Mouse (Mus musculus): ENCODE data around the gene Tspan32. TPM values are rescaled to one million over a fixed set of nuclear protein-coding genes. Genes with fewer than 3 reads are reported as not detected.

Gene Tspan32
- total and polyA plus RNA-seq, 2 experiments from 2014 or later: 0.16 to 0.40 TPM

GRCm38 (mm10) chr7:142968809-142969511, 35.9 kb upstream of the Tspan32 start, which contains the start of gene Ascl2:
Ascl2 (minus strand) TSS chr7:142969264.
- Histone ChIP-seq H3K4me3 (ENCODE audit: low read length) (peak within 1 kb of the TSS; percentile 44), H3K4me1 (ENCODE audit: insufficient read depth, low read length) (no peaks in the 10 kb centered on the region; the same call in 1 of the 2 replicates), H3K27ac (no peak within 1 kb of the TSS), H3K9me3 (ENCODE audit: low read length) (no peaks in the 10 kb centered on the region), H3K9ac (replicated peaks; ENCODE audit: low read length) (0 out of 2 replicates have a peak within 1 kb of the TSS, but pooled peaks have one; percentile 13), H3K4me2 (ENCODE audit: low read depth, low read length) (peak within 1 kb of the TSS; percentile 83), H3K36me3 (ENCODE audit: insufficient read depth, low read length) (no peaks in the 10 kb centered on the region), H3K27me3 (ENCODE audit: insufficient read depth, low read length) (peaks cover 46% of the 10 kb centered on the region)
- no peak for TF ChIP-seq CTCF (IDR thresholded peaks at IDR 0.05; ENCODE audit: low read depth)
- WGBS: 1% methylated on average over 51 of the region's 51 CpGs
- ATAC-seq (peak; percentile 51), DNase-seq (ENCODE audit: low spot score) (peak; percentile 59)

- no peak overlapping the region for H3K4me2 ChIP-seq (ENCODE audit: low read depth, low read length)
- TF ChIP-seq CTCF (IDR thresholded peaks at IDR 0.05; ENCODE audit: low read depth): no peak
- H3K36me3 ChIP-seq (ENCODE audit: insufficient read depth, low read length): no peaks in the 10 kb centered on the region
- no peak overlapping the region for H3K4me3 ChIP-seq (ENCODE audit: low read length)
- ATAC-seq: no peak
- no peak for DNase-seq (ENCODE audit: low spot score)
- H3K27ac ChIP-seq: no peak overlapping the region
- no peaks in the 10 kb centered on the region for H3K9me3 ChIP-seq (ENCODE audit: low read length)
- 78% methylated on average over 4 of the region's 4 CpGs for WGBS
- H3K9ac ChIP-seq (replicated peaks; ENCODE audit: low read length): no peak overlapping the region
- no peaks in the 10 kb centered on the region for H3K4me1 ChIP-seq (ENCODE audit: insufficient read depth, low read length)
- H3K27me3 ChIP-seq (ENCODE audit: insufficient read depth, low read length): no peaks in the 10 kb centered on the region
These were observed 22.9 kb upstream of the Tspan32 start for GRCm38 (mm10) chr7:142981908-142982307.

- 96% methylated on average over 4 of the region's 4 CpGs for WGBS
- Histone ChIP-seq H3K4me1 (ENCODE audit: insufficient read depth, low read length) (no peaks in the 10 kb centered on the region), H3K4me2 (ENCODE audit: low read depth, low read length) (no peak overlapping the region), H3K9me3 (ENCODE audit: low read length) (no peaks in the 10 kb centered on the region), H3K27me3 (ENCODE audit: insufficient read depth, low read length) (no peaks in the 10 kb centered on the region), H3K27ac (no peak overlapping the region), H3K9ac (replicated peaks; ENCODE audit: low read length) (no peak overlapping the region), H3K4me3 (ENCODE audit: low read length) (no peak overlapping the region), H3K36me3 (ENCODE audit: insufficient read depth, low read length) (no peaks in the 10 kb centered on the region)
- TF ChIP-seq CTCF (IDR thresholded peaks at IDR 0.05; ENCODE audit: low read depth): no peak
- ATAC-seq (no peak), DNase-seq (ENCODE audit: low spot score) (no peak)
These were observed 19.7 kb upstream of the Tspan32 start for GRCm38 (mm10) chr7:142985146-142985545.

- Histone ChIP-seq H3K4me1 (ENCODE audit: insufficient read depth, low read length) (no peaks in the 10 kb centered on the region), H3K4me2 (ENCODE audit: low read depth, low read length) (no peak overlapping the region), H3K9me3 (ENCODE audit: low read length) (no peaks in the 10 kb centered on the region), H3K4me3 (ENCODE audit: low read length) (no peak overlapping the region), H3K27me3 (ENCODE audit: insufficient read depth, low read length) (no peaks in the 10 kb centered on the region), H3K9ac (replicated peaks; ENCODE audit: low read length) (no peak overlapping the region), H3K27ac (no peak overlapping the region), H3K36me3 (ENCODE audit: insufficient read depth, low read length) (no peaks in the 10 kb centered on the region)
- DNase-seq (ENCODE audit: low spot score) (no peak), ATAC-seq (no peak)
- 91% methylated on average over 3 of the region's 3 CpGs for WGBS
- TF ChIP-seq CTCF (IDR thresholded peaks at IDR 0.05; ENCODE audit: low read depth): no peak
These were observed 17.1 kb upstream of the Tspan32 start for GRCm38 (mm10) chr7:142987718-142988117.

GRCm38 (mm10) chr7:142995004-142995403, 9.8 kb upstream of the Tspan32 start:
- H3K36me3 ChIP-seq (ENCODE audit: insufficient read depth, low read length): no peaks in the 10 kb centered on the region
- no peak overlapping the region for H3K4me2 ChIP-seq (ENCODE audit: low read depth, low read length)
- H3K4me1 ChIP-seq (ENCODE audit: insufficient read depth, low read length): no peaks in the 10 kb centered on the region
- no peak for DNase-seq (ENCODE audit: low spot score)
- no peak for TF ChIP-seq CTCF (IDR thresholded peaks at IDR 0.05; ENCODE audit: low read depth)
- H3K9ac ChIP-seq (replicated peaks; ENCODE audit: low read length): no peak overlapping the region
- no peak overlapping the region for H3K4me3 ChIP-seq (ENCODE audit: low read length)
- H3K27me3 ChIP-seq (ENCODE audit: insufficient read depth, low read length): no peaks in the 10 kb centered on the region
- no peak overlapping the region for H3K27ac ChIP-seq
- no peaks in the 10 kb centered on the region for H3K9me3 ChIP-seq (ENCODE audit: low read length)
- no peak for ATAC-seq

- Histone ChIP-seq H3K9ac (replicated peaks; ENCODE audit: low read length) (no peak overlapping the region), H3K4me3 (ENCODE audit: low read length) (no peak overlapping the region), H3K9me3 (ENCODE audit: low read length) (no peaks in the 10 kb centered on the region), H3K4me1 (ENCODE audit: insufficient read depth, low read length) (no peaks in the 10 kb centered on the region), H3K27ac (no peak overlapping the region), H3K27me3 (ENCODE audit: insufficient read depth, low read length) (no peaks in the 10 kb centered on the region), H3K36me3 (ENCODE audit: insufficient read depth, low read length) (no peaks in the 10 kb centered on the region), H3K4me2 (ENCODE audit: low read depth, low read length) (no peak overlapping the region)
- 70% methylated on average over 3 of the region's 3 CpGs for WGBS
- DNase-seq (ENCODE audit: low spot score): no peak
- no peak for ATAC-seq
- no peak for TF ChIP-seq CTCF (IDR thresholded peaks at IDR 0.05; ENCODE audit: low read depth)
These were observed 9.1 kb upstream of the Tspan32 start for GRCm38 (mm10) chr7:142995630-142996338.

GRCm38 (mm10) chr7:142996998-142997397, 7.8 kb upstream of the Tspan32 start:
- H3K27ac ChIP-seq: no peak overlapping the region
- no peaks in the 10 kb centered on the region for H3K27me3 ChIP-seq (ENCODE audit: insufficient read depth, low read length)
- WGBS: 88% methylated on average over 2 of the region's 2 CpGs
- no peak overlapping the region for H3K4me2 ChIP-seq (ENCODE audit: low read depth, low read length)
- H3K36me3 ChIP-seq (ENCODE audit: insufficient read depth, low read length): no peaks in the 10 kb centered on the region
- no peak overlapping the region for H3K4me3 ChIP-seq (ENCODE audit: low read length)
- no peak for ATAC-seq
- no peak for TF ChIP-seq CTCF (IDR thresholded peaks at IDR 0.05; ENCODE audit: low read depth)
- H3K9me3 ChIP-seq (ENCODE audit: low read length): no peaks in the 10 kb centered on the region
- H3K9ac ChIP-seq (replicated peaks; ENCODE audit: low read length): no peak overlapping the region
- DNase-seq (ENCODE audit: low spot score): no peak
- H3K4me1 ChIP-seq (ENCODE audit: insufficient read depth, low read length): no peaks in the 10 kb centered on the region
